Mouse (Mus musculus): ENCODE data around the gene Olfr187. TPM values are rescaled to one million over a fixed set of nuclear protein-coding genes. Genes with fewer than 3 reads are reported as not detected.

The Olfr187 gene
- polyA plus RNA-seq, 1 experiment from 2014 or later, result not detected

DNA sequence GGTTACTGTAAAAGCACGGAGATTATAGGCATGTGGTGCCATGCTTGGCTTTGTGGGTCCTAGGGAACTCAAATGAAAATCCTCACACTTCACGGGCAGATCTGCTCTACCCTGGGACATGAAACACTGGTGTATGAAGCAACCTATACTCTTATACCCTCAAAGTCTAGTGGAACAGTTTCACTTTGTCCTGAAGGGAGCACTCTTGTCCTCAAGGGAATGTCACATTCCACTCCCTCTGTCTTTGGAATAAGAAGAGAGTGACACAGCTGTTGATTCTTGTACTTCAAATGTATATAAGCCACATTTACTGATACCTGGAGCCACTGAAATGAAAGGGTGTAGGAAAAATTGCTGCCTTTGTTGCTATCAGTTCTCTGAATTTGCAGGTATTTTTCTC, 44.5 kb downstream of the Olfr187 start, which contains the start of gene Olfr183:
TSS of gene Olfr183 (plus strand) at position 301 of the 400 bp plus-strand sequence.
- WGBS, result 71% methylated on average over 2 of the region's 2 CpGs
- Histone ChIP-seq H3K27ac (no peak within 1 kb of the TSS), H3K4me2 (replicated peaks) (no peak within 1 kb of the TSS), H3K36me3 (no peaks in the 10 kb centered on the region), H3K4me1 (no peaks in the 10 kb centered on the region), H3K27me3 (no peaks in the 10 kb centered on the region), H3K4me3 (no peak within 1 kb of the TSS), H3K9me3 (no peaks in the 10 kb centered on the region), H3K9ac (no peak within 1 kb of the TSS)
- no peak for ATAC-seq (ENCODE audit: low FRiP score, low read depth)

Other genes with a start within 250 kb of the Olfr187 start
- gene Olfr173, start 239.5 kb downstream of the Olfr187 start, polyA plus RNA-seq (2015; fragmentation: Nextera tagmentation; extraction: Ambion mirVana), result not detected in 2 replicates
- gene Olfr175-ps1, start 213.0 kb downstream of the Olfr187 start, polyA plus RNA-seq (2015; fragmentation: Nextera tagmentation; extraction: Ambion mirVana), result not detected in 2 replicates
- gene Olfr177, start 165.0 kb downstream of the Olfr187 start, polyA plus RNA-seq (2015; fragmentation: Nextera tagmentation; extraction: Ambion mirVana), result not detected in 2 replicates
- not detected in 2 replicates for gene Olfr178, start 147.7 kb downstream of the Olfr187 start, polyA plus RNA-seq (2015; fragmentation: Nextera tagmentation; extraction: Ambion mirVana)
- gene Olfr181, start 111.0 kb downstream of the Olfr187 start, polyA plus RNA-seq (2015; fragmentation: Nextera tagmentation; extraction: Ambion mirVana), result not detected in 2 replicates
- gene Olfr180, start 110.4 kb downstream of the Olfr187 start, polyA plus RNA-seq (2015; fragmentation: Nextera tagmentation; extraction: Ambion mirVana), result not detected in 2 replicates
- gene Olfr183, start 44.4 kb downstream of the Olfr187 start, polyA plus RNA-seq (2015; fragmentation: Nextera tagmentation; extraction: Ambion mirVana), result not detected in 2 replicates
- not detected in 2 replicates for gene Olfr186, start 9.5 kb downstream of the Olfr187 start, polyA plus RNA-seq (2015; fragmentation: Nextera tagmentation; extraction: Ambion mirVana)
- gene Olfr190, start 38.2 kb upstream of the Olfr187 start, polyA plus RNA-seq (2015; fragmentation: Nextera tagmentation; extraction: Ambion mirVana), result not detected in 2 replicates
- gene Olfr191, start 50.1 kb upstream of the Olfr187 start, polyA plus RNA-seq (2015; fragmentation: Nextera tagmentation; extraction: Ambion mirVana), result not detected in 2 replicates
- not detected in 2 replicates for gene Olfr193, start 72.1 kb upstream of the Olfr187 start, polyA plus RNA-seq (2015; fragmentation: Nextera tagmentation; extraction: Ambion mirVana)
- not detected in 2 replicates for gene Olfr194, start 81.3 kb upstream of the Olfr187 start, polyA plus RNA-seq (2015; fragmentation: Nextera tagmentation; extraction: Ambion mirVana)
- gene Olfr195, start 107.3 kb upstream of the Olfr187 start, polyA plus RNA-seq (2015; fragmentation: Nextera tagmentation; extraction: Ambion mirVana), result not detected in 2 replicates
- not detected in 2 replicates for gene Olfr196, start 130.7 kb upstream of the Olfr187 start, polyA plus RNA-seq (2015; fragmentation: Nextera tagmentation; extraction: Ambion mirVana)
- gene Olfr198, start 163.8 kb upstream of the Olfr187 start, polyA plus RNA-seq (2015; fragmentation: Nextera tagmentation; extraction: Ambion mirVana), result not detected in 2 replicates
- not detected in 2 replicates for gene Olfr199, start 180.0 kb upstream of the Olfr187 start, polyA plus RNA-seq (2015; fragmentation: Nextera tagmentation; extraction: Ambion mirVana)
- gene Olfr201, start 232.9 kb upstream of the Olfr187 start, polyA plus RNA-seq (2015; fragmentation: Nextera tagmentation; extraction: Ambion mirVana), result not detected in 2 replicates
- gene Olfr202, start 247.0 kb upstream of the Olfr187 start, polyA plus RNA-seq (2015; fragmentation: Nextera tagmentation; extraction: Ambion mirVana), result not detected in 2 replicates